Mouse (Mus musculus): ENCODE measurements at regions not wholly inside any gene's neighbourhood (a gene's known extent, or its start where the extent isn't known, plus 50 kb on each side); places are given as distances from the start of the nearest gene placed in this dataset.

- Histone ChIP-seq H3K27ac (no peak overlapping the region), H3K4me2 (replicated peaks) (no peak overlapping the region), H3K27me3 (replicated peaks) (no peaks in the 10 kb centered on the region), H3K4me3 (no peak overlapping the region), H3K9ac (no peak overlapping the region), H3K9me3 (no peaks in the 10 kb centered on the region), H3K36me3 (no peaks in the 10 kb centered on the region), H3K4me1 (no peaks in the 10 kb centered on the region)
- WGBS = 43% methylated on average over 9 of the region's 9 CpGs
- ATAC-seq (ENCODE audit: low FRiP score, low read depth) = peak; percentile 73
Measured at GRCm38 (mm10) chr17:63807590-63808228, 55.2 kb upstream of the Fer start.

GRCm38 (mm10) chr17:63808756-63809155 is 54.1 kb upstream of the Fer start:
- Histone ChIP-seq H3K27ac (no peak overlapping the region), H3K4me2 (replicated peaks) (no peak overlapping the region), H3K4me3 (no peak overlapping the region), H3K27me3 (replicated peaks) (no peaks in the 10 kb centered on the region), H3K9me3 (no peaks in the 10 kb centered on the region), H3K9ac (no peak overlapping the region), H3K4me1 (no peaks in the 10 kb centered on the region), H3K36me3 (no peaks in the 10 kb centered on the region)
- no peak for ATAC-seq (ENCODE audit: low FRiP score, low read depth)
- 62% methylated on average over 6 of the region's 6 CpGs for WGBS

GRCm38 (mm10) chr17:63811246-63811785 is 51.5 kb upstream of the Fer start:
- Histone ChIP-seq H3K27me3 (replicated peaks) (no peaks in the 10 kb centered on the region), H3K9me3 (no peaks in the 10 kb centered on the region), H3K36me3 (no peaks in the 10 kb centered on the region), H3K27ac (no peak overlapping the region), H3K4me3 (no peak overlapping the region), H3K4me1 (no peaks in the 10 kb centered on the region), H3K9ac (no peak overlapping the region), H3K4me2 (replicated peaks) (no peak overlapping the region)
- ATAC-seq (ENCODE audit: low FRiP score, low read depth) = no peak
- 33% methylated on average over 9 of the region's 9 CpGs for WGBS

GRCm38 (mm10) chr17:63812586-63812985 is 50.3 kb upstream of the Fer start:
- no peaks in the 10 kb centered on the region for H3K4me1 ChIP-seq
- no peak overlapping the region for H3K9ac ChIP-seq
- no peaks in the 10 kb centered on the region for H3K36me3 ChIP-seq
- H3K4me3 ChIP-seq = no peak overlapping the region
- H3K4me2 ChIP-seq (replicated peaks) = no peak overlapping the region
- 77% methylated on average over 3 of the region's 3 CpGs for WGBS
- H3K27me3 ChIP-seq (replicated peaks) = no peaks in the 10 kb centered on the region
- H3K9me3 ChIP-seq = no peaks in the 10 kb centered on the region
- ATAC-seq (ENCODE audit: low FRiP score, low read depth) = no peak
- no peak overlapping the region for H3K27ac ChIP-seq
